Mouse (Mus musculus) G1E-ER4 (cell line): ENCODE measurements around the gene Actl7a. TPM values are rescaled to one million over a fixed set of nuclear protein-coding genes. Genes with fewer than 3 reads are reported as not detected.

ENCODE experiments used
- GATA1 ChIP-seq: IDR thresholded peaks from one replicate; pipeline ENCODE4 v1.8.0; 2012; ENCODE audit warnings: low read length, inconsistent platforms
- polyA plus RNA-seq: library from polyadenylated mRNA; stranded (reverse); fragments of >175 nt; gene quantifications from 2 replicates; pipeline ENCODE4 v1.2.3, GENCODE M21; 2012

The Actl7a gene
- polyA plus RNA-seq: not detected in 2 replicates

GRCm38 (mm10) chr4:56743363-56744195 is at the start of gene Actl7a:
Gene Actl7a (plus strand): TSS chr4:56743413.
- TF ChIP-seq GATA1: no peak

- TF ChIP-seq GATA1: no peak
Observed at GRCm38 (mm10) chr4:56696401-56696800, 46.8 kb upstream of the Actl7a start.

- TF ChIP-seq GATA1: no peak
Observed at GRCm38 (mm10) chr4:56698671-56699070, 44.5 kb upstream of the Actl7a start.

- TF ChIP-seq GATA1: no peak
Observed at GRCm38 (mm10) chr4:56702234-56702633, 41.0 kb upstream of the Actl7a start.

GRCm38 (mm10) chr4:56713155-56713554 is 30.1 kb upstream of the Actl7a start:
- no peak for TF ChIP-seq GATA1

GRCm38 (mm10) chr4:56716801-56717200 is 26.4 kb upstream of the Actl7a start:
- TF ChIP-seq GATA1: no peak

GRCm38 (mm10) chr4:56717932-56718331 is 25.3 kb upstream of the Actl7a start:
- no peak for TF ChIP-seq GATA1

- TF ChIP-seq GATA1: no peak
Observed at GRCm38 (mm10) chr4:56718573-56719442, 24.4 kb upstream of the Actl7a start.

- no peak for TF ChIP-seq GATA1
Observed at GRCm38 (mm10) chr4:56719456-56719855, 23.8 kb upstream of the Actl7a start.

- no peak for TF ChIP-seq GATA1
Observed at GRCm38 (mm10) chr4:56720403-56720802, 22.8 kb upstream of the Actl7a start.

GRCm38 (mm10) chr4:56721469-56721868 is 21.7 kb upstream of the Actl7a start:
- no peak for TF ChIP-seq GATA1

- no peak for TF ChIP-seq GATA1
Observed at GRCm38 (mm10) chr4:56722346-56722745, 20.9 kb upstream of the Actl7a start.

GRCm38 (mm10) chr4:56723237-56723636 is 20.0 kb upstream of the Actl7a start:
- TF ChIP-seq GATA1: no peak

- TF ChIP-seq GATA1: no peak
Observed at GRCm38 (mm10) chr4:56725839-56726238, 17.4 kb upstream of the Actl7a start.

GRCm38 (mm10) chr4:56740020-56740485 is 3.2 kb upstream of the Actl7a start, which contains the start of gene Gm26657:
Gene Gm26657 (plus strand): TSS chr4:56740070.
- no peak for TF ChIP-seq GATA1

GRCm38 (mm10) chr4:56740611-56741010 is 2.6 kb upstream of the Actl7a start:
- no peak for TF ChIP-seq GATA1
